Mouse (Mus musculus) spleen, postnatal 14 days (tissue): ENCODE results near the gene Utp15.
A peak's percentile ranks its signal among the peaks of the same experiment; 100 is the strongest.

Source experiments
- DNase-seq, 2 experiments: peaks; one replicate each; pipeline ENCODE4 v3.0.0; 2021 to 2022; ENCODE audit warnings: low spot score in 2 of 2

Utp15 gene

GRCm38 (mm10) chr13:98249594-98249993 is 13.2 kb downstream of the Utp15 start:
- DNase-seq: no peak

DNA sequence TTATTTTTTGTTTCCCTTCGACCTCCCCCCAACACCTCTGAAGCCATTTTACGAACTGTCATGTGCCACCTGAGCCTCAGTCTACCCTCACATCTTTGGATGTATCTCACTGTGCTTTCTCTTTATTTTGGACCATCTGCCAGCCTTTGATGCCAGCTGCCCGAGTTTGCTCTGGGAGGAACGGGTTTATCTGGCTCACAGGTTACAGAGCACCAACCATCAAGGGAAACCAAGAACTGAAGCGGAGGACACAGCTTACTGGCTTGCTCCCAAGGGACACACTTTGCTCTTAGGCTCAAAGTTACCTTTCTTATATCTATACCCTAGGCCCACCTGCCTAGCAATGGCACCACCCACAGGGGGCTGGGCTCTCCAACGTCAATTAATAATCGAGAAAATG is 17.5 kb downstream of the Utp15 start:
- no peak for DNase-seq

DNA sequence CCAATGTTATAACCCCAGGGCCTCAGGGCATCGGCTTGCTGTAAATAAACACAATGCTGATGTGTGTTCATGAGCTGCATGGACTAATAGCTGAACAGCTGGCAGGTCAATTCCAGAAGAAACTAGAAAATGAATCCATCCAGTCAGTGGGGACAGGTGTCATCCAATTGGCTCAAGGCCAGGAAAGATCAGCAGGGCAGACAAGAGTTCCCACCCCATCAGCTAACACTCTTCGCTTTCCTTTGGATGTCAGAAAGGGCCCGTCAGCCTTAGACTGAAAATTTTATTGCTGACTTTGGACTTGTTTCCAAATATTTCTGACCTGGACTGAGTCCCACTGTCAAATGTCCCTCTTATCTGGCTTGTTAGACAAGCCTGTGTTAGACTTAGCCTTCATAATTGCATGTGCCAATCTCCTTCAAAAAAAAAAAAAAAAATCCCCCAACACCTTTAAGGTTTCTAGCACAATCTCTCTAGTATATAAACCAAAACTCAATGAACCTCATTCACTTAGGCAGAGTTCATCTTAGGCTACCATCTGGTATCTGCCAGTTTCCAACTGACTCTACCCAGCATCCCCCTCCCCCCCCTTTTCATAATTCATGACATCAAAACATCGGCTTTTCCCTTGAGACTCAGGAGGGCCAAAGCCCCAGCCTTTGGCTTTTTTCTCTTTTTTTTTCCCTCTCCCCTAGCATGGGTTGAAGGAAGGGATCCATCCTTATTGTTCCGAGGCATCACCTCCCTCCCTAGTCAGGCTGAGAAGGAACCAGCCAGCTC is 18.1 kb downstream of the Utp15 start:
- DNase-seq: no peak

- no peak for DNase-seq
Observed at GRCm38 (mm10) chr13:98241531-98242282, 21.1 kb downstream of the Utp15 start.

DNA sequence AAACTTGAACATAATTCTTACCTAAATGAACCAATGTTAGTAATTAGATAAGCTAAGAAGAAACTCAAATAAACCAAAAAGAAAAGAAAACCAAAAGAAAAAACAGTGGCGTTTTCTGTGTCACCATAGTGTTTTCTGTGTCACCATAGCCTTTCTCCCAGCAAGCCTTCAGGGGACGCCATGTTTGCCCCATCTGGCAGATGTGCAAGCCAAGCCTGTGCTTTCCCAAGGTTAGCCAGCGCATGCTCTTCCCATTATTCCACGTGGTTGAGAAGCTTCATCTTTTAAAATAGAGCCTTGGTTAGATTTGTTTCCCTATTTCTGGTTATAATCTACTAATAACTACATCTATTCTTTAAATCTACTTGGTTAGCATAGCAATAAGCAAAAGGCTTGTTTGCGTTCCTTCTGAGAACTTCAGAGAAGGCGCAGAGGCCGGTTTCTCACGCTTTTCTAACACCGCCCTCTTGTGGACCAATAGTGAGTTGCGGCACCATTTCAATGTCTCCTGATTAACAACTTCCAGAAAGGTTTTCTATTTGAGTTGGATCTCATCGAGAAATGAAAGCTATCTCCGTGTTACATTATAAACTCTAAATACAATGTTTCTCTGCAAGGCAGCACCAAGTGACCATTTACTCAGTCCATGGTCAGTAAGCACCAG is 22.7 kb downstream of the Utp15 start:
- DNase-seq: peak in 1 of 2 experiments; percentile 27

DNA sequence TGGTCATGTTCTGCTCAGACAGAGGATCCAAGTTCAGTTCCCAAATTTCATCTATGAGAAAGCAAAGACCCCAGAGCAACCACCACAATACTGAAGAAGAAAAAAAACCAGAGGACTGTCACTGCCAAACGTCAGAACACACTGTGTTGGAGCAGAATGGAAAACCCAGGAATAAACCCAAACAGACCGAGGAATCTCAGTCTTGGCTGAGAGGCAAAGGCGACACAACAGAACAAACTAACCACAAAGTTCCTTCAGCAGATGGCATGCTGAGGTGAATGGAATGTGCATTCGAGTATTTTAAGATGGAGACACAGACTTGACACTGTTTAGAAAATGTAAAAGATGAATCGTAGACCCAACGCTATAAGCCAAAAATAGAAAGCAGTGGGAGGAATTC is 27.4 kb downstream of the Utp15 start:
- DNase-seq: no peak

- DNase-seq: no peak
Observed at GRCm38 (mm10) chr13:98230511-98230910, 32.3 kb downstream of the Utp15 start.

GRCm38 (mm10) chr13:98226225-98226624 is 36.6 kb downstream of the Utp15 start:
- DNase-seq: no peak

DNA sequence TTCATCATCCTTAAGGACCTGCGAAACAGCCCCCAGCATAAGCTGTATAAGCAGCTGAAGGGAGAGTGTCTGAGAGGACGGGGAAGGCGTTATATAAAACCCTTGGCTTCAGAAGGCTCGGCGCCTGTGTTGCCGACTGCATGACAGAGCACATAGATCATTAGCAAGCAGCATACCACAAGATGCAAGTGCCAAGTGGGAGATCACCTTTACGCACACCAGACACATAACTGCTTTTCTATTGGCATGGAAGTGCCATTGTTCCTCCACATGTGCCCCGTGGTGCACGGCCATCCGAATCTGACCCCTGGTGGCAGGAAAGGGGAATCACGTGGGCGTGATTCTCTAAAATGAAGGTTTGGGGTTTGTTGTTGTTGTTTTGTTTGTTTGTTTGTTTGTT is 40.0 kb downstream of the Utp15 start:
- DNase-seq: no peak

GRCm38 (mm10) chr13:98210137-98210536 is 52.7 kb downstream of the Utp15 start:
- DNase-seq: no peak

DNA sequence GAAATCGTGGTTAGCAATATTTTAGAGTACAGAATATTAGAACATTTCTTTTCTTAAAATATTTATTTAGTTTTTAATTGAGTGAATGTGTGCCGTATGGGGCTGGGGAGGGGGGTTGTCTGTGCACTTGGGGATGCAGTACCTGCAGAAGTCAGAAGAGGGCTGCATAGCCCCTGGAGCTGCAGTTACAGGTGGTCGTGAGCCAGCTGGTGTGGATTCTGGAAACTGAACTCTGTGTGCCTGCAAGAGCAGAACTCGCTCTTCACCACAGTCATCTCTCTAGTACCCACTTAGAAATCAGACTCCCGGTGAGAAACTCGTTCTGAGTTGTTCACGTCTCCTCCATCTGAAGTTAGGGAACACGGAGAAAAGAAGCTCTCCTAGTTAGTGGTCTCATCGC is 54.0 kb downstream of the Utp15 start:
- no peak for DNase-seq

- no peak for DNase-seq
Observed at GRCm38 (mm10) chr13:98206546-98206870, 56.3 kb downstream of the Utp15 start.

GRCm38 (mm10) chr13:98205771-98206545 is 56.9 kb downstream of the Utp15 start, which contains the start of gene Arhgef28:
TSS of gene Arhgef28 (minus strand) at chr13:98206439.
- DNase-seq: peak; percentile 13 to 24

GRCm38 (mm10) chr13:98205111-98205510 is 57.7 kb downstream of the Utp15 start:
- DNase-seq: no peak

- no peak for DNase-seq
Observed at GRCm38 (mm10) chr13:98204371-98204770, 58.5 kb downstream of the Utp15 start.

- DNase-seq: no peak
Observed at GRCm38 (mm10) chr13:98201436-98201835, 61.4 kb downstream of the Utp15 start.
